Mouse (Mus musculus) kidney, adult 2 months (tissue): ENCODE measurements around the gene Cdkn1b. TPM values are rescaled to one million over a fixed set of nuclear protein-coding genes. Genes with fewer than 3 reads are reported as not detected.
A peak's percentile ranks its signal among the peaks of the same experiment; 100 is the strongest.

Source experiments
- DNase-seq: peaks from one replicate; pipeline ENCODE4 v3.0.0; 2021
- H3K27ac ChIP-seq: fragments of 200-500 bp; 2 replicates; pipeline ENCODE4 v1.5.1; 2012; ENCODE audit warnings: low read depth, low read length, control low read depth, inconsistent platforms; ENCODE audit not compliant: insufficient read depth
- H3K27me3 ChIP-seq: fragments of 200-500 bp; replicated peaks from 2 replicates; pipeline ENCODE4 v1.6.1; 2012; ENCODE audit warnings: mild to moderate bottlenecking, moderate library complexity, low read length, inconsistent platforms; ENCODE audit not compliant: control insufficient read depth, insufficient read depth
- H3K36me3 ChIP-seq: fragments of 200-500 bp; 2 replicates; pipeline ENCODE4 v1.6.1; 2012; ENCODE audit warnings: mild to moderate bottlenecking, moderate library complexity, low read length, inconsistent platforms; ENCODE audit not compliant: control insufficient read depth, insufficient read depth
- H3K4me1 ChIP-seq: fragments of 200-500 bp; 2 replicates; pipeline ENCODE4 v1.6.1; 2011; ENCODE audit warnings: low read length; ENCODE audit not compliant: control insufficient read depth, insufficient read depth
- H3K4me3 ChIP-seq: fragments of 200-500 bp; 2 replicates; pipeline ENCODE4 v1.5.1; 2011; ENCODE audit warnings: mild to moderate bottlenecking, low read depth, low read length, control low read depth; ENCODE audit not compliant: insufficient read depth
- CTCF ChIP-seq: fragments of 200-500 bp; conservative IDR thresholded peaks from 2 replicates; pipeline ENCODE4 v1.5.1; 2011; ENCODE audit warnings: low read depth, mild to moderate bottlenecking, control low read depth, low read length, moderate library complexity, mixed read lengths; ENCODE audit not compliant: insufficient read depth, insufficient read length
- POLR2A ChIP-seq: fragments of 200-500 bp; IDR thresholded peaks from one replicate; pipeline ENCODE4 v1.6.1; 2011; ENCODE audit warnings: low read depth, low read length, control low read depth
- WGBS: fragments of 180-500 bp; shearing (Covaris S2); methylation state at CpG from one replicate; pipeline ENCODE4 v1.1.7; 2018; 5-methylcytosine and 5-hydroxymethylcytosine counted together
- polyA plus RNA-seq: library from polyadenylated mRNA; depleted of rRNA; stranded (reverse); fragments of >200 nt; gene quantifications from 2 replicates; pipeline ENCODE4 v1.2.3, GENCODE M21; 2012

Gene Cdkn1b
- polyA plus RNA-seq, 1 experiment = 17.1 TPM

DNA sequence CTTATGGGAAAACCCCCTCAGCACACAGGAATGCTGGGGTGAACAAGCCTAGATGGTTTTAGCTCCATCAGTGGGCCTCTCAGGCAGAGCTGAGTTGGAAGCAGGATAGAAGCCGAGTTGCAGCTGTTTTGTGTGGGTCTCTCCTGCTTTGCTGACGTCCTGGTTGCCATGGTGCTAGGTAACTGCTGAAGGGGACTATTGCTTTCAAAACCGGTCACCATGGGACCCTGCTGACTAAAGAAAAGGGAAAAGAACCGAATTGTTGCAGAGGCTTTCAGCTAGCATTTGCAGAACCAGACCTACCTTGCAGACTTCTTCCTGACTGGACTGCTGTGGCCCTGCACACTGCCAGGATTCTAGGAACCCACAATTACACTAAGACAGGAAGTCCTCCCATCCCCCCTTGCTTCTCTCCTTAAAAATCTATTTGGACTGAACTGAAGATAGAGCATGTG is 31.6 kb upstream of the Cdkn1b start:
- H3K4me1 ChIP-seq = no peaks in the 10 kb centered on the region
- no peak overlapping the region for H3K27ac ChIP-seq
- H3K4me3 ChIP-seq = no peak overlapping the region
- WGBS = 27% methylated on average over 4 of the region's 4 CpGs
- H3K27me3 ChIP-seq = no peaks in the 10 kb centered on the region
- TF ChIP-seq POLR2A = no peak
- DNase-seq = peak; percentile 7
- no peaks in the 10 kb centered on the region for H3K36me3 ChIP-seq

DNA sequence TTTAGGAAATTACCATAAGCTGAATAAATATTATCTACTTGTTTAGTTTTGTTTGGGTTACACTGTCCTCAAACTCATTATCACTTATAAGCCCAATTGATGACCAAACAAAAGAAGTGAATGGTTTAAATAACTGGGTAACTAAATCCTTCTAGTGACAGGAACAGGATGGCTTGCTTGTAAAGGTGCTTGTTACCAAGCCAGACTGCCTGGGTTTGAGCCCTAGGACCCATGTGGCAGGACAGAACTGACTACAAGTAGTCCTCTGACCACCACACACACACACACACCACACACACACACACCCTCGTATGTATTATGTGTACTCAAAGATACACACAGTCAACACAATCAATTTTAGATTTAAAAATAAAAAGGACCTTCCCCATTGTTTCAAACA is 30.4 kb upstream of the Cdkn1b start:
- Histone ChIP-seq H3K4me3 (no peak overlapping the region), H3K4me1 (no peaks in the 10 kb centered on the region), H3K27ac (no peak overlapping the region), H3K36me3 (no peaks in the 10 kb centered on the region), H3K27me3 (no peaks in the 10 kb centered on the region)
- WGBS = 94% methylated on average over 1 of the region's 1 CpGs
- DNase-seq = no peak
- TF ChIP-seq CTCF = no peak
- no peak for TF ChIP-seq POLR2A

DNA sequence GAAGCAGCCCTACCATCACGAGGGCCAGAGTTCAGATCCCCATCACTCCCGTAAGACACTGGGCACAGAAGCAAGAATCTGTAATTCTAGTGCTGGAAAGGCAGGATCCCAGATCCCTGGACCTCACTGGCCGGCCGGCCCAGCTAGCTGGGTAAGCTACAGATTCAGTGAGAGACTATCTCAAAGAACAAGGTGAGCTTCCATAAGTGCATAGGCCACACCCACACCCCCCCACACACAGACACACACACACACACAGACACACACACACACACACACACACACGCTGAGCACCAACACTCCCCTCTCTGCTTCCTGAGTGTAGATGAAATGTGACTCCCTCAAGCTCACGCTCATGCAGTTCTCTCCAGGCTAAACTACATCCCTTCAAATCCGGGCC is 29.8 kb upstream of the Cdkn1b start:
- Histone ChIP-seq H3K27me3 (no peaks in the 10 kb centered on the region), H3K4me3 (no peak overlapping the region), H3K36me3 (no peaks in the 10 kb centered on the region), H3K4me1 (no peaks in the 10 kb centered on the region), H3K27ac (no peak overlapping the region)
- 82% methylated on average over 7 of the region's 7 CpGs for WGBS
- TF ChIP-seq CTCF (no peak), POLR2A (no peak)
- DNase-seq = no peak

DNA sequence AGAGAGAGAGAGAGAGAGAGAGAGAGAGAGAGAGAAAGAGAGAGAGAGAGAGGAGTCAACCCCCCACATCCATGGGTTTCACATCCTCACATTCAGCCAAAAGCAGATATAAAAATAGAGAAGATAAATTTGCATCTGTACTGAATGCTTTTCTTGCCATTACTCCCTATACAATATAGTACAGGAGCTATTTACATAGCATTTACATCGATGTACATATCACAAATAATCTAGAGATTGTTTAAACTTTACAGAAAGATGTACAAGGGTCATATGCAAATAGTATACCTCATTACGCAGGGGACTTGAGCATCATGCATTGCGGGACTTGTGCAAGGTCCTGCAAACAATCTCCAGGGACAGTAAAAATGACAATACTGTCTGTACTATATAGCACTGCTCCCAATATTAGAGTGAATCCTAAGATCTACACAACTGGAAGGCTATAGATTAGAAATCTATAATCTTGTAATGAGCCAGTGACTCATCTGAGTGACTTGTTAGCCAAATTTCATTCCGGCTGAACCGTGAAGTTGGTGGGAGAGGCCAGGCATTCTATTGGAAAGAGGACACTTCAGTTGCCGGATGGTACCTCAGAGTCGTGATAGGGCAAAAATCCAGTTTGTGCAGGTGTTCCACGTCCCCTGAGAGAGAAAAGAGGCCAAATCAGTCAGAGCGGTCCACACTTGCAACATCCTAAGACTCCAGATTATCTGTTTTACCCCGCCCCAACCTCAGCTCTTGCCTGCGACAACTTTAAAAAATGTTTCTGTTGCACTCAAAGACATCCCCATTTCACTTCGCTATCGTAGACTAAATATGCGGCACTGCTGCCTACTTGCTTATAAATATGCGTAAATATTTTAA is 23.4 kb upstream of the Cdkn1b start:
- Histone ChIP-seq H3K4me1 (peaks cover 5% of the 10 kb centered on the region; the same call in 1 of the 2 replicates), H3K36me3 (no peaks in the 10 kb centered on the region), H3K27ac (no peak overlapping the region), H3K27me3 (no peaks in the 10 kb centered on the region), H3K4me3 (peak overlapping the region; percentile 7; the same call in 1 of the 2 replicates)
- WGBS = 36% methylated on average over 15 of the region's 15 CpGs
- TF ChIP-seq CTCF (no peak), POLR2A (no peak)
- no peak for DNase-seq

DNA sequence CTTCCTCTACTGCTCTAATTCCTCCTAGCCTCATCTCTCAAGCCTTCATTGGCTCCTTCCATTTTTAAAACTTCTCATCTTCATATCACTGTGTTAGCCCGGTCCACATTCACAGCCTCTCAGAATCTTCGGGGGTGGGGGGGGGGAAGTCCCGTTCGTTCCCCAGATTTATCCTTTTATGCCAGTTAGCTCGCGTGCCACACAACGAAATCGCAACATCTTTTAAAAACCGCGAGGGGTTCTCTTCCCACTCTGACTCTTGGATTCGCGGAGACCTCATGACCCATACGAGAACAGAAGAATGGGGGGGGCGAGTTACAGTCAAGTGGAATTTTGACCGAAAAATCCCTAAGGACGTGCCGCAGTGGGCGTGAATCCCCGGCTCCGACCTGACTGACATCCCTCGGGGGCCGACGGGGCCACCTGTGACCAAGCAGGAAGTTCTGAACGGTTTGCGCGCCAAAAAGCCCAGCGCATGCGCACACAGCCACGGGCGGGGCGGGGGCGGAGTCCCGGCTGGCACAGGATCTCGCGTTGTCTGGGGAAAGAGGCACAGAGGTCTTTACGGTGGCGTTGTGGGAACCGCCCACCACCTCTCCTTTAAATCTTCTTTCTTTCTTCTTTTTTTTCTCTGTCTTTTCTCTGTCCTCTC is 22.6 kb upstream of the Cdkn1b start:
- no peaks in the 10 kb centered on the region for H3K36me3 ChIP-seq
- 0% methylated on average over 38 of the region's 38 CpGs for WGBS
- peak; percentile 98 for DNase-seq
- TF ChIP-seq CTCF (no peak), POLR2A (peak; percentile 93)
- H3K4me3 ChIP-seq = peak overlapping the region; percentile 90
- peaks cover 5% of the 10 kb centered on the region; the same call in 1 of the 2 replicates for H3K4me1 ChIP-seq
- H3K27ac ChIP-seq = peak overlapping the region; percentile 100
- no peaks in the 10 kb centered on the region for H3K27me3 ChIP-seq

DNA sequence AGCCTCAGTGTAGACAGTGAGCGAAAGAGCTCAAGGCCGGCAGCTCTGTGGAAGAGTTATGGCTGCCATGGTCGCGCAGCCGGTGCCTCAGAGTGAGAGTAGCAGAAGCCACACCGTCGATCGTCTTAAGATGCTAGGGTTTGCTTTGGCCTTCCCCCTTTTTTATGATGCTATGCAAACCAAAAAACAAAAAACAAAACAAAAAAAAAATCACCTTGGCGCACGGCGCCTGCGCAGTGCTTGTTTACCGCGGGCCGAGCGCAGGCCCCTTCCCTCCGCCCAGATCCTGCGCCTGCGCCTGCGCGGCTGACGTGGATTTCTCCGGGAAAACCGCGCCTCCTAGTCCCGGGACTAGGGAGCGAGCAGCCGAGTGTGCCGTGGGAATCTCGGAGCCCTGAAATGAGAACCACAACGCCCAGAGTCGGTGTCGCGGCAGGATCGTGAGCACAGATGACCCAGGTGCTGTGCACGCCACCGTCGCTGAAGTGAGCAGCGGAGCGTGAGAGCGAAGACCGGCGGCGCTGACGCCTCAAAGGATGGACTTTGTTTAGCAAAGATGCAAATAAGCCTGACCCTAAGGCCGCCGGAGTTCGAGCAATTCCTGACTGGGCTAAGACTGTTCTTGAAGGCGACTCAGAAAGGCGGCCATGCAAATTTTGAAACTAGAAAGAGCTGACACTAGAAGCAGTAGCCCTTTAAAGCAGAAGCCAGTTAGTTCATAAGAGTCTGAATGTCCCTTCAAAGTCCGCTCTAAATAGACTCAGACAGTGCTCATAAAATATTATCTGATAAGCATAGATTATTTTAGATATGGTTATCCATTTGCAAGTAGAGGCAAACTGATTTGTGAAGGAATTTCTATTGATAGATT is 21.9 kb upstream of the Cdkn1b start, which contains the start of gene Gpr19:
Gpr19 (minus strand) TSS at position 484 of the 871 bp plus-strand sequence.
- no peaks in the 10 kb centered on the region for H3K27me3 ChIP-seq
- H3K36me3 ChIP-seq = no peaks in the 10 kb centered on the region
- peak within 1 kb of the TSS; percentile 100 for H3K27ac ChIP-seq
- DNase-seq = peak; percentile 95
- peak within 1 kb of the TSS; percentile 90 for H3K4me3 ChIP-seq
- under 1% methylated on average over 51 of the region's 51 CpGs for WGBS
- peaks cover 5% of the 10 kb centered on the region; the same call in 1 of the 2 replicates for H3K4me1 ChIP-seq
- TF ChIP-seq POLR2A (peak; percentile 95), CTCF (0 out of 2 replicates have a peak, but pooled peaks have one; percentile 10)
